Mouse (Mus musculus) neutrophil, adult 65 days (primary cell): ENCODE data around the gene Slc10a6. TPM values are rescaled to one million over a fixed set of nuclear protein-coding genes. Genes with fewer than 3 reads are reported as not detected.

Experiments
- total RNA-seq: library from RNA; stranded (reverse); gene quantifications from 2 replicates; pipeline ENCODE4 v1.2.4, GENCODE M21; 2023

Gene Slc10a6
- not detected in 2 replicates for total RNA-seq

GRCm38 (mm10) chr5:103629111-103629764 is at the start of gene Slc10a6:
Gene Slc10a6 (minus strand): TSS chr5:103629403.

GRCm38 (mm10) chr5:103655346-103656118 is 26.3 kb upstream of the Slc10a6 start, which contains the start of gene 1700016H13Rik:
Gene 1700016H13Rik (minus strand): TSS chr5:103656010.

Other genes starting within 250 kb of the Slc10a6 start
- 0.22 and 0.25 TPM in 2 replicates for gene Ptpn13, start 204.2 kb downstream of the Slc10a6 start, total RNA-seq
- not detected in 2 replicates for gene 1700016H13Rik, start 26.6 kb upstream of the Slc10a6 start, total RNA-seq
- gene Aff1, start 63.0 kb upstream of the Slc10a6 start, total RNA-seq, result 132 and 153 TPM in 2 replicates